Mouse (Mus musculus) left cerebral cortex, adult 2 months (tissue): ENCODE measurements at regions not wholly inside any gene's neighbourhood (a gene's known extent, or its start where the extent isn't known, plus 50 kb on each side); places are given as distances from the start of the nearest gene placed in this dataset.

Experiments used
- DNase-seq, 2 experiments: peaks; one replicate each; pipeline ENCODE4 v3.0.0; 2021 to 2022; ENCODE audit warnings: low spot score in 2 of 2, mixed read lengths in 1 of 2; ENCODE audit errors: extremely low spot score in 1 of 2
- H3K27ac ChIP-seq: fragments of 200-600 bp; 2 replicates; pipeline ENCODE4 v1.8.1; 2022
- H3K4me3 ChIP-seq: fragments of 200-600 bp; 2 replicates; pipeline ENCODE4 v1.8.1; 2022
- CTCF ChIP-seq: fragments of 200-600 bp; IDR thresholded peaks from 2 replicates; pipeline ENCODE4 v1.8.1; 2022; ENCODE audit warnings: antibody characterized with exemption, mild to moderate bottlenecking, moderate library complexity
- intact Hi-C: fragments of 180-260 bp; cut with DNase I; formaldehyde crosslinking; loops from one replicate; pipeline ENCODE4 v1.15.1; 2025

DNA sequence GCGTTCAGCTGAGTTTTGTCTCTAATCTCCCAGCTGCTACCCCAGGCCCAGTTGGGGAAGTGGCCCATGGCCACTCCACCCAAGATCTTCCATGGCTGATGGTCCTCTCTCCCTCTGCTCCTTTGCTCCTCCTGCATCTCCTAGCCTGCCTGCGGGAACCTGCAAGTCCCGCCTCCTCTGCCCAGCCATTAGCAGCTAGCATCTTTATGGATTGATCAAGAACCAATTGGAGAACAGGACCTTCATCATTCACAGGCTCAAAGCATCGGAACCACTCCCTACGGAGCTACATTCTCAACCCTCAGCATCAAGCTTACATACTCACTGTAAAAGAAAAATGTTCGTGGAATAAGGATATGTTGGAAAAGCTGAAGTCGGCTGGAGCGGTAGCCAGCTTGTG lies 52.5 kb upstream of the Arid2 start:
- DNase-seq: no peak

More for the DNA sequence above, 52.5 kb upstream of the Arid2 start:
- Histone ChIP-seq H3K4me3 (no peak overlapping the region), H3K27ac (no peak overlapping the region)
- intact Hi-C loops: no loop called here
- TF ChIP-seq CTCF: no peak
